ENCODE assay signal across 8 mouse cellular contexts in genomic region chr13:109685296-109686115, GRCm38 (mm10).
DNase-seq lines count a peak whose midpoint lies in the region; ATAC-seq and TF ChIP-seq lines count a peak whose summit lies in the region.

No protein-coding gene starts in this region.

- TF ChIP-seq CTCF in forebrain, postnatal 0 days (IDR thresholded peaks at IDR 0.05; ENCODE audit: low read depth), result 0 out of 2 replicates have a peak, but pooled peaks have one; percentile 7

- no peaks in the 10 kb centered on the region for H3K36me3 ChIP-seq in forebrain, postnatal 0 days (ENCODE audit: insufficient read depth)

- no peaks in the 10 kb centered on the region for H3K9me3 ChIP-seq in forebrain, postnatal 0 days (ENCODE audit: low read length)

- H3K4me2 ChIP-seq in forebrain, postnatal 0 days (ENCODE audit: low read depth), result peak overlapping the region; percentile 51

- H3K9ac ChIP-seq in forebrain, postnatal 0 days, result peak overlapping the region; percentile 58

- 0 out of 2 replicates have a peak overlapping the region, but pooled peaks have one; percentile 62 for H3K27ac ChIP-seq in forebrain, postnatal 0 days (ENCODE audit: low read depth, low read length)

- H3K4me3 ChIP-seq in forebrain, postnatal 0 days (ENCODE audit: low read depth, low read length), result peak overlapping the region; percentile 38

- H3K4me1 ChIP-seq in forebrain, postnatal 0 days (ENCODE audit: insufficient read depth), result no peaks in the 10 kb centered on the region; the same call in 1 of the 2 replicates

- no peaks in the 10 kb centered on the region for H3K27me3 ChIP-seq in forebrain, postnatal 0 days (ENCODE audit: insufficient read depth, low read length)

- ATAC-seq in forebrain, postnatal 0 days, result peak; percentile 69

- DNase-seq in R1 (ENCODE audit: low read depth, low spot score), result peak; percentile 97
- peak; percentile 30 for DNase-seq in cerebellum, adult 8-10 months
- DNase-seq in forebrain, postnatal 0 days, result peak; percentile 55
- peak; percentile 60 for DNase-seq in heart, postnatal 4 days
- DNase-seq in layer of hippocampus, postnatal 25 days (ENCODE audit: extremely low spot score in 1 of 2, low spot score in 1 of 2), result peak; percentile 32 to 35
- DNase-seq in lung, postnatal 36 days, result peak; percentile 53
- DNase-seq in retina, postnatal 1 day, result peak; percentile 67
- DNase-seq in urinary bladder, postnatal 25 days (ENCODE audit: low spot score), result peak; percentile 44

- 3% methylated on average over 29 of the region's 29 CpGs for WGBS in forebrain, postnatal 0 days

Comparison
In these comparisons a context has a peak if more than half of its experiments do, and no peak if none do; other contexts are left out.
1. Peak in every context shown above with its lines: DNase-seq, ATAC-seq, H3K4me3 ChIP-seq and H3K27ac ChIP-seq.
2. DNase-seq: peak in every context shown above with its lines; median percentile 97 in R1; 67 in retina, postnatal 1 day; 60 in heart, postnatal 4 days; 55 in forebrain, postnatal 0 days; 53 in lung, postnatal 36 days; 44 in urinary bladder, postnatal 25 days; 34 in layer of hippocampus, postnatal 25 days; 30 in cerebellum, adult 8-10 months.